Mouse (Mus musculus) CH12.LX (cell line): ENCODE measurements around the gene Celf2. TPM values are rescaled to one million over a fixed set of nuclear protein-coding genes. Genes with fewer than 3 reads are reported as not detected.

Experiments used
- DNase-seq: peaks from one replicate; pipeline ENCODE4 v3.0.0-alpha.2; 2013; ENCODE audit errors: extremely low read depth
- H3K27ac ChIP-seq: 2 replicates; pipeline ENCODE4 v1.5.1; 2012; ENCODE audit warnings: low read depth, mild to moderate bottlenecking, control low read depth, moderate library complexity; ENCODE audit not compliant: insufficient read depth
- H3K27me3 ChIP-seq: replicated peaks from 2 replicates; pipeline ENCODE3; 2012; ENCODE audit warnings: inconsistent platforms
- H3K36me3 ChIP-seq, 2 experiments: replicated peaks in 1 of 2; 2 replicates each; pipeline versions ENCODE3 to v1.6.1; 2012; ENCODE audit warnings: inconsistent platforms in 1 of 2, low read length in 1 of 2, mild to moderate bottlenecking in 1 of 2, mixed read lengths in 1 of 2, moderate library complexity in 1 of 2; ENCODE audit not compliant: control insufficient read depth in 1 of 2, insufficient read depth in 1 of 2
- H3K4me1 ChIP-seq, 2 experiments: 2 replicates each; pipeline ENCODE4 v1.6.1; 2012; ENCODE audit warnings: inconsistent platforms in 1 of 2, moderate library complexity in 1 of 2; ENCODE audit not compliant: insufficient read depth in 2 of 2, control insufficient read depth in 1 of 2
- H3K4me2 ChIP-seq: 2 replicates; pipeline ENCODE4 v1.6.1; 2012; ENCODE audit warnings: low read depth, mild to moderate bottlenecking, control low read depth; ENCODE audit not compliant: poor library complexity, insufficient read depth, severe bottlenecking
- H3K4me3 ChIP-seq, 3 experiments: fragments of 150-350 bp in 1 of 3; sonication (generic) in 1 of 3; replicated peaks in 1 of 3; 2 replicates each; pipeline versions ENCODE3 to v1.5.1; 2011 to 2012; ENCODE audit warnings: low read depth in 2 of 3, low read length in 2 of 3, mild to moderate bottlenecking in 2 of 3, moderate library complexity in 2 of 3, control low read depth in 1 of 3, improper control_type of control experiment in 1 of 3, inconsistent platforms in 1 of 3, mixed read lengths in 1 of 3; ENCODE audit not compliant: poor library complexity in 1 of 3
- H3K79me2 ChIP-seq: replicated peaks from 2 replicates; pipeline ENCODE4 v1.6.1; 2012; ENCODE audit warnings: mild to moderate bottlenecking, moderate library complexity; ENCODE audit not compliant: control insufficient read depth, poor library complexity, insufficient read depth, severe bottlenecking; ENCODE audit errors: extremely low read depth
- H3K9ac ChIP-seq: 2 replicates; pipeline ENCODE4 v1.6.1; 2012; ENCODE audit warnings: low read depth, mild to moderate bottlenecking, control low read depth, moderate library complexity; ENCODE audit not compliant: insufficient read depth
- H3K9me3 ChIP-seq: replicated peaks from 2 replicates; pipeline ENCODE3; 2012; ENCODE audit warnings: low read length, inconsistent platforms, mixed read lengths
- BHLHE40 ChIP-seq: IDR thresholded peaks from 2 replicates; pipeline ENCODE4 v1.6.1; 2011; ENCODE audit warnings: mild to moderate bottlenecking, low read depth, low read length, improper control_type of control experiment
- CHD1 ChIP-seq: IDR thresholded peaks from 2 replicates; pipeline ENCODE4 v1.6.1; 2012; ENCODE audit warnings: low read depth, low read length, improper control_type of control experiment, inconsistent platforms
- CTCF ChIP-seq, 2 experiments: IDR thresholded peaks in 1 of 2; conservative IDR thresholded peaks in 1 of 2; 2 replicates each; pipeline ENCODE4 v1.5.1; 2011 to 2012; ENCODE audit warnings: low read depth in 2 of 2, low read length in 2 of 2, improper control_type of control experiment in 1 of 2, inconsistent platforms in 1 of 2, mild to moderate bottlenecking in 1 of 2, moderate library complexity in 1 of 2
- EP300 ChIP-seq: IDR thresholded peaks from 2 replicates; pipeline ENCODE4 v1.6.1; 2011; ENCODE audit warnings: low read length, improper control_type of control experiment
- ETS1 ChIP-seq: conservative IDR thresholded peaks from 2 replicates; pipeline ENCODE4 v1.6.1; 2012; ENCODE audit warnings: low read depth, mild to moderate bottlenecking, inconsistent platforms, low read length, improper control_type of control experiment, moderate library complexity
- GABPA ChIP-seq: IDR thresholded peaks from 2 replicates; pipeline ENCODE4 v1.6.1; 2012; ENCODE audit warnings: low read depth, low read length, improper control_type of control experiment, inconsistent platforms; ENCODE audit not compliant: insufficient replicate concordance
- HCFC1 ChIP-seq: IDR thresholded peaks from 2 replicates; pipeline ENCODE4 v1.6.1; 2012; ENCODE audit warnings: low read depth, mild to moderate bottlenecking, inconsistent platforms, low read length, improper control_type of control experiment
- IRF4 ChIP-seq: IDR thresholded peaks from 2 replicates; pipeline ENCODE4 v1.6.1; 2014; ENCODE audit warnings: low read depth, mild to moderate bottlenecking, inconsistent platforms, low read length, improper control_type of control experiment
- JUN ChIP-seq: IDR thresholded peaks from 2 replicates; pipeline ENCODE4 v1.6.1; 2011; ENCODE audit warnings: low read depth, mild to moderate bottlenecking, low read length, improper control_type of control experiment, moderate library complexity; ENCODE audit not compliant: insufficient read depth
- KAT2A ChIP-seq: IDR thresholded peaks from 2 replicates; pipeline ENCODE4 v1.6.1; 2012; ENCODE audit warnings: low read length, improper control_type of control experiment, inconsistent platforms; ENCODE audit not compliant: insufficient replicate concordance
- MEF2A ChIP-seq: IDR thresholded peaks from 2 replicates; pipeline ENCODE4 v1.6.1; 2014; ENCODE audit warnings: low read depth, mild to moderate bottlenecking, inconsistent platforms, low read length, improper control_type of control experiment, borderline replicate concordance
- MXI1 ChIP-seq: IDR thresholded peaks from 2 replicates; pipeline ENCODE4 v1.6.1; 2011; ENCODE audit warnings: mild to moderate bottlenecking, low read depth, low read length, improper control_type of control experiment
- MYC ChIP-seq: IDR thresholded peaks from 2 replicates; pipeline ENCODE4 v1.6.1; 2011; ENCODE audit warnings: low read depth, mild to moderate bottlenecking, improper control_type of control experiment, low read length
- NELFE ChIP-seq: IDR thresholded peaks from 2 replicates; pipeline ENCODE4 v1.6.1; 2011; ENCODE audit warnings: low read depth, low read length, improper control_type of control experiment
- NRF1 ChIP-seq: IDR thresholded peaks from 2 replicates; pipeline ENCODE4 v1.6.1; 2014; ENCODE audit warnings: low read depth, mild to moderate bottlenecking, inconsistent platforms, low read length, improper control_type of control experiment, moderate library complexity
- PAX5 ChIP-seq: IDR thresholded peaks from 2 replicates; pipeline ENCODE4 v1.6.1; 2012; ENCODE audit warnings: low read length, inconsistent platforms, mixed read lengths
- RAD21 ChIP-seq: IDR thresholded peaks from 2 replicates; pipeline ENCODE4 v1.6.1; 2011; ENCODE audit warnings: low read depth, mild to moderate bottlenecking, low read length, improper control_type of control experiment, moderate library complexity
- RCOR1 ChIP-seq: conservative IDR thresholded peaks from 2 replicates; pipeline ENCODE4 v1.6.1; 2012; ENCODE audit warnings: low read depth, mild to moderate bottlenecking, inconsistent platforms, low read length, improper control_type of control experiment
- SIN3A ChIP-seq: IDR thresholded peaks from 2 replicates; pipeline ENCODE4 v1.6.1; 2012; ENCODE audit warnings: low read length, improper control_type of control experiment, inconsistent platforms
- SMC3 ChIP-seq: IDR thresholded peaks from 2 replicates; pipeline ENCODE4 v1.6.1; 2011; ENCODE audit warnings: low read depth, low read length, improper control_type of control experiment
- TBP ChIP-seq: conservative IDR thresholded peaks from 2 replicates; pipeline ENCODE4 v1.6.1; 2011; ENCODE audit warnings: low read depth, low read length, improper control_type of control experiment
- TCF12 ChIP-seq: IDR thresholded peaks from 2 replicates; pipeline ENCODE4 v1.6.1; 2014; ENCODE audit warnings: low read depth, mild to moderate bottlenecking, inconsistent platforms, low read length, improper control_type of control experiment
- UBTF ChIP-seq: IDR thresholded peaks from 2 replicates; pipeline ENCODE4 v1.6.1; 2012; ENCODE audit warnings: low read depth, mild to moderate bottlenecking, inconsistent platforms, low read length, improper control_type of control experiment, moderate library complexity
- ZKSCAN1 ChIP-seq: IDR thresholded peaks from 2 replicates; pipeline ENCODE4 v1.6.1; 2012; ENCODE audit warnings: low read depth, inconsistent platforms, low read length, improper control_type of control experiment, borderline replicate concordance
- ZMIZ1 ChIP-seq: IDR thresholded peaks from 2 replicates; pipeline ENCODE4 v1.6.1; 2012; ENCODE audit warnings: low read depth, mild to moderate bottlenecking, inconsistent platforms, low read length, improper control_type of control experiment
- ZNF384 ChIP-seq: IDR thresholded peaks from 2 replicates; pipeline ENCODE4 v1.6.1; 2012; ENCODE audit warnings: low read depth, low read length, improper control_type of control experiment, inconsistent platforms
- dilution Hi-C: fragments of 300-500 bp; cut with MboI; formaldehyde crosslinking; loops from 2 replicates; pipeline ENCODE4 v1.14.3; 2020; ENCODE audit warnings: low sequenced_read_pairs; ENCODE audit not compliant: extremely low pct_unique_long_range_greater_than_20kb, extremely low pct_ligation_motif_present
- in situ Hi-C: fragments of 300-500 bp; cut with MboI; formaldehyde crosslinking; loops from 3 replicates; pipeline ENCODE4 v1.14.3; 2019; ENCODE audit warnings: low sequenced_read_pairs, low pct_ligation_motif_present, low pct_unique_long_range_greater_than_20kb, mixed read lengths
- polyA plus RNA-seq: library from polyadenylated mRNA; unstranded; fragments of >175 nt; gene quantifications from 2 replicates; pipeline ENCODE4 v1.2.1, GENCODE M21; 2012; ENCODE audit warnings: low read depth; ENCODE audit not compliant: insufficient read length
- total RNA-seq, 2 experiments: library from RNA; depleted of rRNA; stranded (reverse); fragments of 300-350 nt in 1 of 2; fragments of >200 nt in 1 of 2; gene quantifications; 2 replicates each; pipeline ENCODE4 v1.2.3; 2012 to 2014

Gene Celf2
- total and polyA plus RNA-seq, 3 experiments = 51.0 to 143 (median 103) TPM

DNA sequence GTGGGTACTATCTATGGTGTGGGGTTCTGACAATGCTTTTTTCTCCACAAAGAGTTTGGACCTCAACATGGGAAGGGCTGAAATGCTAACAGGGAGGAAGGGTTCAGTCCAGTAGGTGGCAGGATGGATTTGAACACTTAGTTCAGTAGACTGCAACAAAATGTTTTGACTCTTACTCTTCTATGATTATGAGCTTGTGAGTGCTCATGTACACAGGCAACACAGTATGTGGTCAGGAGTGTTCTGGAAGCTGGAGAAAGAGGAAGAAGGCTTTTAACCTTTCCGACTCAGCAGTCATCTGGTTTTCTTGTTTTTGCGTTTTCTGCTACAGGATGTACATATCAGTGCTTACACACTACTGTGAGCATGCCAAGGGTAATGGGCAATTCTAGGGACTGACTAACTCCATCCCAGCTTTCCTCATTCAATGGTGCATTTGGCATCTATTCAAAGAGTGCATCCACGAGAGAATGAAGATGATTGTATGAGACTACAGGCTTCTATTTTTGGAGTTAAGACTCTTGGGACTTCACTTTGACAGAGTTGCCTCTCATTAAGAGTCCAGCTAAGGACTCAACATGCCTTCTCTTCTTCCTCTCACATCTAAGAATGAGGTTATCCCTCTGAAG lies 867.0 kb downstream of the Celf2 start:
- H3K4me3 ChIP-seq = no peak overlapping the region
- TF ChIP-seq KAT2A = no peak
- TF ChIP-seq MYC = no peak; the same call in 1 of the 2 replicates
- peak; percentile 57 for TF ChIP-seq SMC3
- peak; percentile 0; the same call in 1 of the 2 replicates for TF ChIP-seq MXI1
- TF ChIP-seq IRF4 = peak; percentile 65
- no peak for TF ChIP-seq SIN3A
- TF ChIP-seq CTCF (conservative IDR thresholded peaks at IDR 0.05 in 1 of 2, IDR thresholded peaks at IDR 0.05 in 1 of 2; ENCODE audit: low read depth in 2 of 2, low read length in 2 of 2) = peak in 1 of 2 experiments; percentile 63; a peak in 2 of 4 replicates
- peak; percentile 63 for TF ChIP-seq RAD21
- no peak for TF ChIP-seq TBP
- TF ChIP-seq HCFC1 = no peak
- no peak for TF ChIP-seq TCF12
- 0 out of 2 replicates have a peak, but pooled peaks have one; percentile 5 for TF ChIP-seq BHLHE40
- TF ChIP-seq PAX5 = no peak
- no peak for TF ChIP-seq UBTF
- TF ChIP-seq MEF2A = peak; percentile 47; the same call in 1 of the 2 replicates
- no peak for TF ChIP-seq ZKSCAN1
- no peak for TF ChIP-seq ZMIZ1
- 0 out of 2 replicates have a peak, but pooled peaks have one; percentile 14 for TF ChIP-seq CHD1
- peak; percentile 11; the same call in 1 of the 2 replicates for TF ChIP-seq ETS1
- peak; percentile 75; the same call in 1 of the 2 replicates for TF ChIP-seq EP300
- peaks cover 3 to 31% of the 10 kb centered on the region in 2 experiments for H3K36me3 ChIP-seq
- H3K9ac ChIP-seq = peak overlapping the region; percentile 35; the same call in 1 of the 2 replicates
- H3K27me3 ChIP-seq = no peaks in the 10 kb centered on the region
- peak overlapping the region; percentile 39 for H3K4me2 ChIP-seq
- peak; percentile 73 for DNase-seq
- H3K4me1 ChIP-seq = peaks cover 19 to 81% of the 10 kb centered on the region in 2 experiments
- H3K27ac ChIP-seq = peak overlapping the region; percentile 79
- H3K9me3 ChIP-seq = no peaks in the 10 kb centered on the region
- peaks cover 25% of the 10 kb centered on the region for H3K79me2 ChIP-seq
- in situ Hi-C loops (no loop called here), dilution Hi-C loops (no loop called here)

DNA sequence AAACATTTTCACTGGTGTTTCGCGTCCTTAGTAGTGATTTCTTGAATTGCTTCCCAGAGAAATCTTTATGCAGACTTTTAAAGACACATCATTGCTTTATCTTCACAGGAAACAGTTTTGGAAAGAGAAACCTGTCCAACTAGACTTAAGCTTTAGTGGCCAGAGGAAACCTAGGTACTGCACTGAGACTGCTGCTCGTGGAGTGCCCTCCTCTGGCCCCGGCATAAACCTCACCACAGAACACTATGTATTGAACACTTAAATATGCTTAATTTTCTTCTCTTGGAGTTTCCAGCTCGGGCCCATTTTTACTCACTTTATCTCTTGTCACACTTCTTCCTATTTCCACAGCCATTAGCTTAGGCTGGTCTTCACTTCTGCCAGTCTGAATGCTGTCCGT lies 870.0 kb downstream of the Celf2 start:
- H3K9me3 ChIP-seq = no peaks in the 10 kb centered on the region
- in situ Hi-C loops (no loop called here), dilution Hi-C loops (no loop called here)
- peaks cover 21 to 79% of the 10 kb centered on the region in 2 experiments for H3K4me1 ChIP-seq
- no peak overlapping the region for H3K4me2 ChIP-seq
- H3K27me3 ChIP-seq = no peaks in the 10 kb centered on the region
- H3K9ac ChIP-seq = no peak overlapping the region; the same call in 1 of the 2 replicates
- peaks cover 3 to 28% of the 10 kb centered on the region in 2 experiments for H3K36me3 ChIP-seq
- no peak for DNase-seq
- H3K4me3 ChIP-seq = no peak overlapping the region
- peaks cover 16% of the 10 kb centered on the region; the same call in 1 of the 2 replicates for H3K79me2 ChIP-seq
- TF ChIP-seq RCOR1 (no peak), KAT2A (no peak), NRF1 (no peak), EP300 (no peak), PAX5 (no peak), JUN (no peak), RAD21 (peak; percentile 62), UBTF (no peak), TBP (no peak), GABPA (no peak), ZMIZ1 (no peak), SMC3 (peak; percentile 65), MXI1 (no peak), CTCF (conservative IDR thresholded peaks at IDR 0.05 in 1 of 2, IDR thresholded peaks at IDR 0.05 in 1 of 2; ENCODE audit: low read depth in 2 of 2, low read length in 2 of 2) (peak in 1 of 2 experiments; percentile 64; a peak in 2 of 4 replicates), HCFC1 (no peak), NELFE (no peak), ZNF384 (no peak), ETS1 (no peak), MEF2A (no peak)
- H3K27ac ChIP-seq = peak overlapping the region; percentile 31; the same call in 1 of the 2 replicates
